9 mouse cellular contexts compared by ENCODE assay signal in genomic region chr4:126736001-126736414, GRCm38 (mm10). TPM values are rescaled to one million over a fixed set of nuclear protein-coding genes. Genes with fewer than 3 reads are reported as not detected.
A peak's percentile ranks its signal among the peaks of the same experiment; 100 is the strongest.
DNase-seq lines count a peak whose midpoint lies in the region; ATAC-seq lines count a peak whose summit lies in the region.
"Had no signal": no experiment of that assay in that cellular context is flagged by ENCODE, and none has a peak within 500 bp of the region (broad histone marks: within the 10 kb centered on the region; RNA-seq: fewer than 3 reads in every experiment).

Gene Tfap2e, minus strand, starts transcription at chr4:126736240.

- peak within 1 kb of the TSS; percentile 55 for H3K4me2 ChIP-seq in heart, embryonic 14.5 days (ENCODE audit: low read length)
- peak within 1 kb of the TSS; percentile 45 for H3K4me2 ChIP-seq in limb, embryonic 12.5 days
- H3K4me2 ChIP-seq in midbrain, embryonic 16.5 days (ENCODE audit: low read length): peak within 1 kb of the TSS; percentile 47

- DNase-seq in adrenal gland, adult 2 months: peak; percentile 50
- no peak for DNase-seq in adrenal gland, adult 8-10 months
- peak; percentile 85 for DNase-seq in ZHBTc4 (ENCODE audit: low read depth, low spot score)
- no peak for DNase-seq in spleen, postnatal 14 days (ENCODE audit: low spot score in 2 of 2)
- DNase-seq in spleen, postnatal 10 days (ENCODE audit: low spot score in 2 of 2): no peak

- peaks cover 78% of the 10 kb centered on the region for H3K27me3 ChIP-seq in heart, embryonic 14.5 days (ENCODE audit: control insufficient read depth, insufficient read depth, low read length)
- peaks cover 91% of the 10 kb centered on the region for H3K27me3 ChIP-seq in limb, embryonic 12.5 days
- H3K27me3 ChIP-seq in midbrain, embryonic 16.5 days (ENCODE audit: control insufficient read depth, insufficient read depth, low read depth, low read length): peaks cover 61% of the 10 kb centered on the region

- H3K4me3 ChIP-seq in heart, embryonic 14.5 days (ENCODE audit: control insufficient read depth in 1 of 2, insufficient read depth in 1 of 2, low read depth in 1 of 2, low read length in 2 of 2): peak within 1 kb of the TSS; percentile 31 to 38
- H3K4me3 ChIP-seq in limb, embryonic 12.5 days (replicated peaks): peak within 1 kb of the TSS; percentile 32
- H3K4me3 ChIP-seq in midbrain, embryonic 16.5 days (ENCODE audit: low read depth, low read length): peak within 1 kb of the TSS; percentile 28
- H3K4me3 ChIP-seq: myocyte had no signal

- ATAC-seq in heart, embryonic 14.5 days (ENCODE audit: insufficient number of reproducible peaks, insufficient read depth, low FRiP score, low read depth): peak; percentile 42; the same call in 1 of the 2 replicates
- peak; percentile 61 for ATAC-seq in limb, embryonic 12.5 days (ENCODE audit: insufficient number of reproducible peaks, insufficient read depth, low FRiP score, low TSS enrichment, low read depth)
- ATAC-seq in midbrain, embryonic 16.5 days: no peak

- no peaks in the 10 kb centered on the region for H3K36me3 ChIP-seq in heart, embryonic 14.5 days (ENCODE audit: control insufficient read depth, insufficient read depth, low read length)
- H3K36me3 ChIP-seq in limb, embryonic 12.5 days: no peaks in the 10 kb centered on the region
- H3K36me3 ChIP-seq in midbrain, embryonic 16.5 days (ENCODE audit: control insufficient read depth, insufficient read depth, low read length): no peaks in the 10 kb centered on the region

- no peak within 1 kb of the TSS for H3K9ac ChIP-seq in heart, embryonic 14.5 days (ENCODE audit: low read length)
- no peak within 1 kb of the TSS; the same call in 1 of the 2 replicates for H3K9ac ChIP-seq in limb, embryonic 12.5 days (replicated peaks)
- no peak within 1 kb of the TSS for H3K9ac ChIP-seq in midbrain, embryonic 16.5 days (ENCODE audit: low read depth, low read length)

- under 1% methylated on average over 32 of the region's 32 CpGs for whole genome bisulfite sequencing in heart, embryonic 14.5 days
- WGBS in limb, embryonic 12.5 days: 2% methylated on average over 32 of the region's 32 CpGs
- 1% methylated on average over 32 of the region's 32 CpGs for WGBS in midbrain, embryonic 16.5 days

- H3K4me1 ChIP-seq in heart, embryonic 14.5 days (ENCODE audit: control insufficient read depth in 2 of 2, insufficient read depth in 2 of 2, low read length in 2 of 2): peaks cover 0 to 13% of the 10 kb centered on the region in 2 experiments; a peak in 2 of 4 replicates
- peaks cover 23% of the 10 kb centered on the region for H3K4me1 ChIP-seq in limb, embryonic 12.5 days (replicated peaks)
- no peaks in the 10 kb centered on the region; the same call in 1 of the 2 replicates for H3K4me1 ChIP-seq in midbrain, embryonic 16.5 days (ENCODE audit: control insufficient read depth, insufficient read depth, low read length)

- H3K9me3 ChIP-seq in heart, embryonic 14.5 days (ENCODE audit: control insufficient read depth, low read length): no peaks in the 10 kb centered on the region
- H3K9me3 ChIP-seq in limb, embryonic 12.5 days: peaks cover 4% of the 10 kb centered on the region; the same call in 1 of the 2 replicates
- no peaks in the 10 kb centered on the region for H3K9me3 ChIP-seq in midbrain, embryonic 16.5 days (replicated peaks; ENCODE audit: control insufficient read depth, low read length, poor library complexity, severe bottlenecking)

- no peak within 1 kb of the TSS for H3K27ac ChIP-seq in heart, embryonic 14.5 days (replicated peaks in 1 of 2; ENCODE audit: control insufficient read depth in 1 of 2, insufficient read depth in 1 of 2, low read depth in 2 of 2, low read length in 2 of 2)
- H3K27ac ChIP-seq in limb, embryonic 12.5 days: no peak within 1 kb of the TSS
- no peak within 1 kb of the TSS for H3K27ac ChIP-seq in midbrain, embryonic 16.5 days (ENCODE audit: low read length)

RNA-seq across cellular contexts. Expression of gene Tfap2e, which starts in this region (rescaled TPM):
- total RNA-seq in adrenal gland, adult 2 months (2021): not detected
- not detected in 2 replicates for polyA plus RNA-seq in adrenal gland, adult 2 months (2012; rRNA removed)
- total RNA-seq in adrenal gland, adult 8-10 months (2022): not detected
- polyA plus RNA-seq in heart, embryonic 14.5 days (2014; fragmentation: Nextera tagmentation; extraction: Ambion mirVana): 0.09 TPM in 1 of 2 replicates, not detected in the other
- not detected in 2 replicates for polyA plus RNA-seq in limb, embryonic 12.5 days (2016; fragmentation: Nextera tagmentation; extraction: Ambion mirVana)
- polyA plus RNA-seq in midbrain, embryonic 16.5 days (2015; fragmentation: Nextera tagmentation; extraction: Ambion mirVana): 0.09 and 0.22 TPM in 2 replicates

Comparison
In these comparisons a context has a peak if more than half of its experiments do, and no peak if none do; other contexts are left out.
1. Peak in DNase-seq in adrenal gland, adult 2 months; RNA of the gene not detected or under 1 TPM.
2. Peak in ATAC-seq, H3K4me3 ChIP-seq and H3K4me2 ChIP-seq in heart, embryonic 14.5 days; RNA of the gene not detected or under 1 TPM.
3. Peak in ATAC-seq, H3K4me3 ChIP-seq and H3K4me2 ChIP-seq in limb, embryonic 12.5 days; RNA of the gene not detected or under 1 TPM.